Mouse (Mus musculus): ENCODE measurements around the gene Papln.

The Papln gene

GRCm38 (mm10) chr12:83767833-83768232 is 4.4 kb downstream of the Papln start:
- DNase-seq (ENCODE audit: low spot score in 2 of 2), result no peak

GRCm38 (mm10) chr12:83768235-83768899 is 4.9 kb downstream of the Papln start:
- DNase-seq (ENCODE audit: low spot score in 2 of 2), result no peak

- peak in 1 of 2 experiments; percentile 75 for DNase-seq (ENCODE audit: low spot score in 2 of 2)
These were observed 7.2 kb downstream of the Papln start for GRCm38 (mm10) chr12:83770418-83771256.

GRCm38 (mm10) chr12:83775621-83776020 is 12.2 kb downstream of the Papln start:
- DNase-seq (ENCODE audit: low spot score in 2 of 2), result no peak

- DNase-seq (ENCODE audit: low spot score in 2 of 2), result no peak
These were observed 13.3 kb downstream of the Papln start for GRCm38 (mm10) chr12:83776766-83777165.

- DNase-seq (ENCODE audit: low spot score in 2 of 2), result no peak
These were observed 16.7 kb downstream of the Papln start for GRCm38 (mm10) chr12:83780181-83780580.

- peak in 1 of 2 experiments; percentile 63 for DNase-seq (ENCODE audit: low spot score in 2 of 2)
These were observed 17.8 kb downstream of the Papln start for GRCm38 (mm10) chr12:83781204-83781603.

GRCm38 (mm10) chr12:83781640-83782278 is 18.3 kb downstream of the Papln start:
- DNase-seq (ENCODE audit: low spot score in 2 of 2), result peak in 1 of 2 experiments; percentile 77

GRCm38 (mm10) chr12:83782669-83783068 is 19.2 kb downstream of the Papln start:
- no peak for DNase-seq (ENCODE audit: low spot score in 2 of 2)

- no peak for DNase-seq (ENCODE audit: low spot score in 2 of 2)
These were observed 21.9 kb downstream of the Papln start for GRCm38 (mm10) chr12:83785305-83785704.

GRCm38 (mm10) chr12:83789051-83789780 is 25.8 kb downstream of the Papln start:
- peak in 1 of 2 experiments; percentile 14 for DNase-seq (ENCODE audit: low spot score in 2 of 2)

- DNase-seq (ENCODE audit: low spot score in 2 of 2), result no peak
These were observed 26.3 kb downstream of the Papln start for GRCm38 (mm10) chr12:83789781-83790140.

GRCm38 (mm10) chr12:83790749-83791148 is 27.3 kb downstream of the Papln start:
- DNase-seq (ENCODE audit: low spot score in 2 of 2), result no peak

- DNase-seq (ENCODE audit: low spot score in 2 of 2), result peak in 1 of 2 experiments; percentile 75
These were observed 28.3 kb downstream of the Papln start for GRCm38 (mm10) chr12:83791737-83792136.

- DNase-seq (ENCODE audit: low spot score in 2 of 2), result peak in 1 of 2 experiments; percentile 3
These were observed 29.4 kb downstream of the Papln start for GRCm38 (mm10) chr12:83792706-83793410.

GRCm38 (mm10) chr12:83795051-83795450 is 31.6 kb downstream of the Papln start:
- DNase-seq (ENCODE audit: low spot score in 2 of 2), result no peak

GRCm38 (mm10) chr12:83795586-83795985 is 32.2 kb downstream of the Papln start:
- no peak for DNase-seq (ENCODE audit: low spot score in 2 of 2)

GRCm38 (mm10) chr12:83798313-83798712 is 34.9 kb downstream of the Papln start:
- DNase-seq (ENCODE audit: low spot score in 2 of 2), result no peak

GRCm38 (mm10) chr12:83800943-83801342 is 37.5 kb downstream of the Papln start:
- peak in 1 of 2 experiments; percentile 49 for DNase-seq (ENCODE audit: low spot score in 2 of 2)

- no peak for DNase-seq (ENCODE audit: low spot score in 2 of 2)
These were observed 40.2 kb downstream of the Papln start for GRCm38 (mm10) chr12:83803641-83804040.

GRCm38 (mm10) chr12:83811901-83812300 is 48.5 kb downstream of the Papln start:
- DNase-seq (ENCODE audit: low spot score in 2 of 2), result no peak

Measured in cerebellum, postnatal 4 days (tissue).